Mouse (Mus musculus) fibroblast of lung, adult 2 months (primary cell): ENCODE measurements around the gene Cldn7.
"Not testable (repeated sequence)": the region's sequence is repeated elsewhere in the genome, so short reads cannot be mapped to it uniquely, and the experiment has no call there.

ENCODE experiments used
- DNase-seq: peaks from one replicate; pipeline ENCODE4 v3.0.0-alpha.2; 2011; ENCODE audit warnings: low read depth

The Cldn7 gene

DNA sequence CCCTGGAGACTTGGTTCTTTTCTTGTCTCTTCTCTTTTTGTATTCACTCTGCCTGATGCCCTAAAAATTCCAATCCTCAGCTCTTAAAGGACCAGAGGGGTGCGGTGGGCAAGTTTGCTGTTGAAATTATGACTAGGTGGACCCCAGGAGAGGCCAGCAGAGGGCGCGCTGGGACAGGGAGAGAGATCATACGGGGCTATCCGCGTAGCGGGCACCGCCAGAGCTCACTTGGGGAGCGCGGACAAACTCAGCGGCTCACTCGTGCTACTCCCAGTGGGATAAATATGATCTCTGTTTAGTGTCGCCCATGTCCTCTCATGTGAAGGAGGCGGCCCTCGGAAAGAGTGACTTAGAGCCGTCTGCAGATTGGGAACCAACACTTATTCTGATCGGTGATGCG, 30.4 kb upstream of the Cldn7 start:
- DNase-seq = peak; percentile 34

DNA sequence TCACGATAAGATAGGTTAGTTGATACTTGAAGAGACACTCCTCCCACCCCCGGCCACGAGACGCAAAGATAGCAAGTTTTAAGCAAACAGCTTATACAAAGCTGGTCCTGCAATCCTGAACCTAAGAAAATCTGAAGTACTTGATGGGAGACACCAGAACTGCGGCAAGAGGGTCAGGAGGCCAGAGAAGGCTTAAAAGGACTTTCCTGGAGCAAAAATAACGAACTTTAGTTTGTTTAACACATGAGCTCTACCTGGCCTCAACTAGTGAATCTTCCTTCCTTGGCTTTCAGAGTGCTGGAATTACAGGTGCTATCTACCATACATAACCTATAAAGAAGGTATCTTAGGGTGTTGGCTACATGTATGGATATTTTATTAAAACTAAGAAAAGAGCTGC, 29.9 kb upstream of the Cldn7 start:
- no peak for DNase-seq

DNA sequence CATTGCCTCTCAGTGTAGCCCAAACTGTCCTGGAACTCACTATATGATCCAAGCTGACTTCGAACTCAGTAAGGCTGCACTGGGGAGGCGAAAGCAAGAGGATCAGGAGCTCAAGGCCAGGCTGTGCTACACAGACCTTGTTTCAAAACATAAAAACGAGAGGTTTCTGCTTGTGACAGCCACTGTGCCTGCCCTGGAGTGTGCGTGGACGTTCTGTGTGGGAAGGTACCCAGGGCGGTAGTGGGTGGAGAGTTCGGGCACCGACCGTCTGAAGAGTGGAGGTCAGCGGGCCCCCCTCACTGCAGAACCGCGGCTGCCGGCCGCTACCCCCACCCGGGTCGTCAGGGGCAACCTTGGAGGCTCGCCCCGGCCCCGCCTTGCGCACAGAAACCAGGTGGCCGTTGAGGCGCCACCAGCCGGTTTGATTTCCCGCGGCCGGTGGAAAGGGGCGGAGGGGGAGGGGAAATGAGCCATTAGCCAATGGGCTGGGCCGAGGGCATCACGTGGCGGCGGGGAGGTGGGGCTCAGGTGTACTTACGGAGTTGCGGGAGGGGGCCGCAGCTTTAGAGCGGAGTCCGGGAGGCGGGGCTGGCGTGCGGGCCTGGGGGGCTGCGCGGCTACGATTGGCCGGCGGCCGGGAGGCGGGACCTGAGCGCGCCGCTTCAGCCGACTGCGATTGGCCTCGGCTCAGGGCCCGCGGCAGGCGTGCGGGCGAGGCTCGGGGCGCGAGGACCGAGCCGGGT, 29.3 kb upstream of the Cldn7 start, which contains the start of gene Ybx2:
Gene Ybx2 (plus strand): TSS at position 660 of the 743 bp plus-strand sequence.
- no peak for DNase-seq

DNA sequence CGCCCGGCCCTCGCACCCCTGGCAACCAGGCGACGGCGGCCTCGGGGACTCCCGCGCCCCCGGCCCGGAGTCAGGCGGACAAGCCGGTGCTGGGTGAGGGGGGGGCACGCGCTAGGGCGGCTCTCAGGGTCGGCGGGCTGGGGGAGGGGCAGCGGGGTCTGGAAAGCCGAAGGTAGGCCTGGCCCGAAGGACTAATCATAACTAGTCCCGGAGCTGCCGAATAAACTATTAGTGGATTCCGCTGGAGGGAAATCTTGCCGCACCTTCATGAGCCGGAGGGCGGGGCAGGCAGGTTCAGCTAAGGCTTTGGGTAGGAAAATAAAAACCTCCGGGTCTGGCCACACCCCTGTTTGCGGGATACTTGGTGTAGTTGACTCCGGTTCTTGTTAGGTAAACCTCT, 28.4 kb upstream of the Cldn7 start:
- DNase-seq = no peak

DNA sequence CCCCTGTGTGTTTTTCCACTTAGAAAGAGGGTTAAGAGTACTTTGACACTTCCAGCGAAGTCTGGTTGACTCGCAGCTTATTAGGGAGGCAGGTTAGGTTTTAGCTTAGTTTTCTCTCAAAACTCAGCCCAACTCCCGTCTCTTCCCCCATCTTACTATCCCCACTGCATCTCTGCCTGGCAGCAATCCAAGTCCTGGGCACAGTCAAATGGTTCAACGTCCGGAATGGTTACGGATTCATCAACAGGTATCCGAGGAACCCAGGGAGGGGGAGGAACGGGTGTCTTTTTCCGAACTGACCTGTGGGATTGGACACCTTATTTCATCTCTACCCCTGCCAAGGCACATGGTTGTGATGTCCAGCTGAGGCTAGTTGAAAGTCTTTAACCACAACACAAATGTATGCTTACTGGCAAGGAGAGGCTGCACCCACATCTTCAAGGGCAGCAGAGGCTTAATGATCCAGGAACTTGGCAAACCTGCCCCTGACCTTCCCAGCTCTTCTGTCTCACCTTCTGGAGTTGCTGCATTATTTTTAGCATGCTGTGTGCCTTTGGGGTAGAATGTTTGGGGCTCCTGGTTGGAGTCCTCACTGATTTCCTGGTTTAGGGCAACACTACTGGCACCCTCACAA, 27.7 kb upstream of the Cldn7 start:
- no peak for DNase-seq

DNA sequence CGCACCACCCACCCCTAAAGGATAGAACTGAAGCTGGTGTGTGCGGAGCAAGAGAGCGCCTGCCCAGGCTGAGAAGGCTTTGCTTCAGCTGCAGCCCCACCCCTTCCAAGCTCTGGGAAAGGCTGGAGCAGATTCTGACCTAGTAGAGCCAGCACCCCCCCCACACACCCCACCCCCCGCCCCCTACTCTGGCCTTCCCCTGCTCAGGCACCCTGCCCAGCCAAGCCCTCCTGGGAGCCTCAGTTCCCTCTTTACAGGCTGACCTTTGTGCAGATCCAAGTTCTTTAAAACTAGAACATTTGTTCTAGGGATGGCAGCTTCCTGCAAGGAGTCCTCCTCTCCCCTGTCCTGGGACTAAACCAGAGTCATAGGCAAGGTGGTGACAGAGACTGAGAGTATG, 27.2 kb upstream of the Cldn7 start:
- no peak for DNase-seq

DNA sequence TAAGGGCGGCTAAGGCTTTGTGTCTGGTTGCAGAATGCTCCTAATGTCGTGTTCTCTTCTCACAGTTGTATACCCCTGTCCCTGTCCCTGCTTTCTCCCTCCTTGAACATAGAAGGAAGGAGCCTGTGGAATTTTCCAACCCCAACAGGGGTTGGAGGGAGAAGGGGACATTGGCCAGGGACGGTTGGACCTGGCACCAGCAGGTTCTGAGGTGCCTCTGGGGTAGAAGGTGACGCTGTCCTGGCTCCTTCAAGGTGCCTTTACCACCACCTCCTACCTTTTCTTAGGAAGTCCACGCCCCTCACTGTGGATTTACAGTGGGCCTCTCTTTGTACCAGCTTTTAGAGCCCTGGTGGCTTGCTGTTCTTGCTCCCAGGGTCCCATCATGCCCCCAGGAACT, 26.7 kb upstream of the Cldn7 start:
- DNase-seq = no peak

DNA sequence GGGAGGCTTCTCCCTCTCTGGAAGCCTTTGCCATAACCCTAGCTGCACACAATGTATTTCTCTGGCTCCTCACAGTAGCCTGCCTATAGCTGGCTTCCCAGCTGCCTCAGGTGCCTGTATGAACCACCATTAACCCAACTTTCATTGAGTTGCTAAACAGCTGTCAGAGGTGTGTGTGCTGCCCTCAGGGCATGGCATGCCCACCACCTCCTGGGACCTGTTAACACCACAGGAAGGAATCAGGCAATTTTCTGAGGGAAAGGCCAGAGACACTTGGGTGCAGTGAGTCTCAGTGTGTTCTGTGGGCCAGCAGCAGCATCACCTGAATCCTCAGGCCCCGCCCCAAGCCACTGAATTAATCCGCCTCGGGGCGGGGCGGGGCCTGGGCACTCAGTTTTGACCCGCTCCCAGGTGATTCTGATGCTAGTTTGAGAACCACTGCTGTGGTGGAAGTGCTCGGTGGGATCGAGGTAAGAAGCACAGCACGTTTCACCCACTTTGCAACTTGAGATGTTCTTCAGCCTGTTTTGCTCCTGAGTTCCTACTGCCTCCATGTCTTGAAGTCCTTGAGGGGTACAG, 26.1 kb upstream of the Cldn7 start:
- DNase-seq = no peak

DNA sequence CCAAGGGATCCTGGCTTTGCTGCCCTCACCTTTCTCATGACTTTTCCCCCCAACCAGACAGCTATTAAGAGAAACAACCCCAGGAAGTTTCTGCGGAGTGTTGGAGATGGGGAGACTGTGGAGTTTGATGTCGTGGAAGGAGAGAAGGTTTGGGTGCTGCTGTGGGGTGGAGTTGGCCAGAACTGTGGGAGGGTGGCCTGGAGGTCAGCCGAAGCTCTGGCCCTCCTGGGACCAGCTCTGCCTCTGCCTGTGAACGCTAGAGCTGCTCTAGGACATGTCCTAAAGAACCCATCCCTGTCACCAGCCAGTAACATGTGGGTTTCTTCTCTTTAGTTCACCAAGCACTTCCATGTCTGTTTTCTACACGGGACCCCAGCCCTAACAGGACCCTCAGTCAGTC, 25.4 kb upstream of the Cldn7 start:
- DNase-seq = no peak

DNA sequence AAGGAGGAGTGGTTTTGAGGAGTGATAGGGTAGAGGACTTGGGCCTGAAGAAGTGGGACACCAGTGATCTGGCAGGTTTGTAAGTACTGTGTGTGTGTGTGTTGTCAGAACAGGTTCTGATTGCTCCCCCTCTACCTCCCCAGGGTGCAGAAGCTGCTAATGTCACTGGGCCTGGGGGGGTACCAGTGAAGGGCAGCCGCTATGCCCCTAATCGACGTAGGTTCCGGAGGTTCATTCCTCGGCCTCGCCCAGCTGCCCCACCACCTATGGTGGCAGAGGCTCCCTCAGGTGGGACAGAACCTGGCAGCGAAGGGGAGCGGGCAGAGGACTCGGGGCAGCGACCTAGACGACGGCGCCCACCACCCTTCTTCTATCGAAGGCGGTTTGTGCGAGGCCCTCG, 24.8 kb upstream of the Cldn7 start:
- DNase-seq = no peak

DNA sequence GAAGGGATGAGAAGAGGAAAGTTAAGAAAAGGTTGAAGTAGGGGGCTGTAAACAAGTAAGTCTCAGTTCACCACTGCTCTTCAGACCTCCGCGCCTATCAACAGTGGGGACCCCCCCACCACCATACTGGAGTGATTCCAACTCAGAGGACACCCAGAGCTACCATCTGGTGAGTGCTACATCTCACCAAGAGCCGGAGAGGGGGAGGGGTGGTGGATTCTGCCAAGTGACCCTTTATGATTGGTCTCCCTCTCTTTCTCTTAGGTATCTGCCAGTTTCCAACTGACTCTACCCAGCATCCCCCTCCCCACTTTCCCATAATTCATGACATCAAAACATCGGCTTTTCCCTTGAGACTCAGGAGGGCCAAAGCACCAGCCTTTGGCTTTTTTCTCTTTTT, 23.6 kb upstream of the Cldn7 start:
- no peak for DNase-seq

DNA sequence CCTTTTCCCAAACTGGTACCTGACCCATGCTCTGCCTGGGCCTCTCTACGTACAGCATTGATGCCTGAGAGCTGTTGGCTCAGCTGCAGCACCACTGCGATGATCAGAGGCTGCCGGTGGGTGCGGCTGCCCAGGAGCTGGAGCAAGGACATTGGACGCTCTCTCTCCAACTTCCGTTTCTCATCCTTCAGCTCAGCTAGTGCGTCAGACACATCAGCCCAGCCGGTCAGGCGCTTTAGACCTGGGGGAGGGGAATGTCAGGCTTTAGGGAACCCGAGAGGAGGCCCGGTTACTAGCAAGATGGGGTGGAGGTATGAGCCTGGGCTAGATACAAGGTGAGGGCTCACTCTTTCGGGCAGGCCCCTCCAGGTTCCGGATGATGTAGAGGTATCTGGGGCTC, 19.4 kb upstream of the Cldn7 start:
- DNase-seq = no peak

DNA sequence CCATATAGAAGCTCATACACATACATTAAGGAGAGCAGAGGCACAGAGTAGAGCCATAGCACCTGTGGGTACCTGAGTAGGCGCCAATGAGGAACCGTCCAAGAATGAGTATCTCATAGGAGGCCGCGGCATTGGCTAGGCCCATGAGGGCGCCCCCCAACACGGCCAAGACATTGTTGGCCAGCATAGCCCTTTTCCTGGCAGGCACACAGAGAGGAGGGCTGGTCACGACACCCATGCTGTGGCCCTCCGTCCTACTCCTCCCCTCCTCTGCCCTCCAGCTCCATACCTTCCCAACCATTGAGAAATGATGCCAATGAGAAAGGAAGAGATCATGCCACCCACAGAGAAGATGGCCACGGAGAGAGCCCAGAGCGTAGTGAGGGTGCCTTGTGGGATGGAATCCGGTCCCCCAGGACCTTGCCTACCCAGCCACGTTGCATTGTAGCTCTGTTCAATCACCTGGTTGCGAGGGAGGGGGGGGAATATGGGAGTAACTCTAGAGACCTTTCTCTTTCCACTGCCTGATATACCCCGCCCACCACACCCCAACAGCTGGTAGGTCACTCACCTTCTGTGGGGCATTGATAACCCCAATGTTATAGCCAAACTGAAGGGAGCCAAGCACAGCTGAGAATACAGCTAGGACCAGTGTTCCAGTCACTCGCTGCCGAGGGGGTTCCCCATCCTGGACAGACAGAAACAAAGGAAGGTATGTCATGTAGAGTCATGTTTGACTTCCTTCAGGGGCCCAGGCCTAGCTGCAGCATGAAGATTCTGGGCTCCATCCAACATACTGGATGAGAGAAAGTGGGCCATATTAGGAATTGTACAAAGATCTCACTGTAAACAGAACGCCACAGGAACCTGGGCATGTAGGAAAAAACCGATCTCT, 18.3 kb upstream of the Cldn7 start:
- DNase-seq = no peak

DNA sequence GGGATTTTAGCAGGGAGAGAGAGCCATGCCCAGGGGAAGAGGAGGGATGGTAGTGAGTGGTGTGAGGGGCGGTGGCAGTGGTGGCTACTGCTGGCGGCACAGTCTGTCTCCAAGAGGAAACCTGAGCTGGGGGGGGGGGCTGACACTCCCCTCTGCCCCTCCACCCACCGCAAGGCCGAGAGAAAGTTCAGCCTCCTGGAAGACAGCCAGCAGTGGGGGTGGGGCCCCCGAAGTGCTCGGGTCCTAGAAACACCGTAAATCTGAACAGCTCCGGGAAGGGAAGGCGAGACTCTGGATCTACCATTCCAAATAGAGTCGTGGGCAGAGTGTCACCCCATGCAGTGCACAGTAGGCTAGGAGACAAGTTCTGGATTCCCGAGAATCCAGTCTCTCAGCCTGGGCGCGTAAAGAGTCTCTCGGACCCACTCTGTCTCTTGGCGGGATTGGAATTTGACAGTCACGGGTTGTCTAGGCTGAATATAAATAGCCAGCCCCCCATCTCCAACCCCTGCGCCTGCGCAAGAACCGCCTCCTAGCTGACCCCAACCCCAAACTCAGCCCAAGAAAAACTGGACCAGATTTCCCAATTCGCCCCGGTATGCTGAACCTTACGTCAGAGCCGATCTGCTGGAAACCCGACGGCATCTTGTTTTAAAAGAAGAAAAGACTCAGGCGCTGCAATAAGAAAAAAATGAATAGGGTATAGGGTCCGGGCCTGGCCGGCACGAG, 17.1 kb upstream of the Cldn7 start:
- DNase-seq = no peak

DNA sequence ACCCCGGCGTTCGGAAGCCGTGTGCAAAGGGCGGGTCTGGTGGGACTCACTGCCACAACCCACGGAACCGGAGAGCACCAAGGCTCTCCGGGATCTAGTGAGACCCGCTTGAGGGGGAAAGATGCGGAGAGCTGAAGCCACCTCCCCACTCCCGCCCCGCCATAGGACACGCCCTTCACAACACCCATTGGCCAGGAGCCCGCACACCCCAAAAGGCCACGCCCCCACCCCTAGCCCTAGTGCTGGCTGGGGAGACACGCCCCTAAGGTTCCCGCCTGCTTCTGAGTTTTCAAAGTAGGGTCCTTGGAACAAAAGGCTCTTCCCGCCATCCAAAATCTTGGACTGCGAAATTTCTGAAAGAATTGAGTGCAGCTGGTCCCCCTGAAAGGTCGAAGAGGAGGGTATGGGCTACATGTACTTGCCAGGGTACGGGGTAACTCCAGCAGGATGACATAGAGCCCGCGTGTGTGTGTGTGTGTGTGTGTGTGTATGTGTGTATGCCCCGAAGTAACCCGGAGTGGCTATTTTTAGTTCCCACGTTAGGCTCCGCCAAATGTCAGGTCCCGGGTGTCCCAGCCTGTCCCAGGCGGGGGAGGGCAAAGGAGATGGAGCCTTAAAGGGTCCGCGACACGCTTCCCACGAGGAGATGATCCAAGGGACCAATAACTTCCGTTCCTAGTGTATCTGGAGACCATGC, 16.4 kb upstream of the Cldn7 start, which contains the start of gene Slc2a4:
Gene Slc2a4 (minus strand): TSS at position 123 of the 697 bp plus-strand sequence.
- no peak for DNase-seq

DNA sequence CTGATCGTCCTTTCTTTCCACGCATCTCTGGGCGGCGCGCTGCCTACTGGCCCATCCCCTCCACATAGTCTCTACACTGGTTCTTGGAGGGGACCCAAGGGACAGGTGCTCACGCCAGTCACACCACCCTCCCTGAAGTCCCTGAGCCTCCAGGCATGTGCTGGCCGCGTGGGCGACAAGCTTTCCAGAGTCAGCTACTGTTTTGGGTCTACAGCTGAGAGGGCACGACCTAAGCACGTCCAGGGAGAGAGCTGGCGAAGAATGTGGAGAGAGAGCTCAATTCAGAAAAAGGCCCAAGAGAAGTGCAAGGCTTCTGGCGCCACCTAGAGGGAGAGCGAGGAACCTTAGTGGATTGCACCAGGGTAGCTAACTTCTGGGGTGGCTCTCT, 15.8 kb upstream of the Cldn7 start:
- peak; percentile 38 for DNase-seq

DNA sequence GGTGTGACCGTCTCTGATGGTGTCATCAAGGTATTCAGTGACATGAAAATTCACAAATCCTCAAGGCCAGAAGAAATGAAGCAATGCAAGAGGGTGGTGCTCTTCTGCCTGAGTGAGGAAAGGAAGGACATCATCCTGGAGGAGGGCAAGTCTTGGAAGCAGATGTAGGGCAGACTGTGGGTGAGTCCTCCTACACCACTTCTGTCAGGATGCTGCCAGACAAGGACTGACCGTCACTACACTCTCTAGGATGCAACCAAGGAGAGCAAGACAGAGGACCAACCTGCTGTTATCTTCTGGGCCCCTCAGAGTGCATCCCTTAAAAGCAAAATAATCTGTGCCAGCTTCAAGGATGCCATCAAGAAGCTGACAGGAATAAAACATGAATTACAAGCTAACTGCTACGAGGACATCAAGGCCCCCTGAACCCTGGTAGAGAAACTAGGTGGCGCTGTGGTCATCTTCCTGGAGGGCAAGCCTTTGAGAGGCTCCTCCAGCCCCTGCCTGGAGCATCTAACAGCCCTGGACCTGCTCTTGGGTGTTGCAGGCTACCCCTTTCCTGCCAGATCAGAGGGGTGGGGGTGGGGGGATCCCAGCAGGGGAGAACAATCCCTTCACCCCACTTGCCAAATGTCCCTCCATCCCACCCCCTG, 13.6 kb upstream of the Cldn7 start:
- no peak for DNase-seq

DNA sequence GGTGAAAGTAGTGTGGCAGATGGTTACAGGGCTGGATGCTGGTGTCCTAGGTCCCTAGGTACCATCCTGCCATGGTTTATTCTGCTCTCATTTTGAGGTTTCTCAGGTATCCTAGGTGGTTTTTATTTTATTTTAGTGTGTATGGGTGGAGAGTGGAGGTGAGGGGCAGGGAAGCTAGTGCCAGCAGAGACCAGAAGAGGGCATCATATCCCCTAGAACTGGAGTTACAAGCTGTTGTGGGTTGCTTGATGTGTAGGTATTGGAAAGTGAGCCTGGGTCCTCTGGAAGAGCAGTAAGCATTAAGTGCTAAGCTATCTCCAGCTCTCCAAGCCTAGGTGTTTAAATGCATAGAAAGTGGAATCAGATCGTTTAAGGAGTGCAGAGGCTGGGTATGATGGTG, 12.3 kb upstream of the Cldn7 start:
- no peak for DNase-seq

DNA sequence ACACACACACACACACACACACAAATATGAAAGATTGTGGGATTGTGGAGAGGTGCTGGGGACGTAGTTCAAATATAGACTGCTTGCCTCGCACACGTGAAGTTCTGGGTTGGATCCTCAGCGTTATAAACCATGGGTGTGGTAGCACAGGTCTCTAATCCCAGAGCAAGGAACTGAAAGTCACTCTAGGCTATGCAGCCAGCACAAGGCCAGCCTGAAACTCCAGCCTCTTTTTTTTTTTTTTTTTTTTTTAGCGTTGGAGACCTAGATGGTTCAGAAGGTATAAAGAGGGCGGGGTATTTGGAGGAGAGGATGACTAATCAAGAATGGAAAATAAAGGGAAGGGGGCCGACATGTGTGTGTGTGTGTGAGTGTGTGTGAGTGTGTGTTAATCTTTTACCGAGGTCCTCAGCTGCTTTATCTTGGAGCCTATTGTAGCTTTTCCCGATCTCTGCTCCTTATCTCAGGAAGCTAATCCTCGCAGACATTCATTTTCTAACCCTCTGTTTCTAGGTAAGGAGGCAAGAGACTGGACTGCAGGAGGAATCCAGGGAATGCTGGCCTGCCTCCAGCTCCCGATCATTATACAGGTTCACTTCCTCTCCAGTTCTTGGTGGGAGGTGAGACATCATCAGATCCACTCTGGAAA, 11.2 kb upstream of the Cldn7 start:
- no peak for DNase-seq

DNA sequence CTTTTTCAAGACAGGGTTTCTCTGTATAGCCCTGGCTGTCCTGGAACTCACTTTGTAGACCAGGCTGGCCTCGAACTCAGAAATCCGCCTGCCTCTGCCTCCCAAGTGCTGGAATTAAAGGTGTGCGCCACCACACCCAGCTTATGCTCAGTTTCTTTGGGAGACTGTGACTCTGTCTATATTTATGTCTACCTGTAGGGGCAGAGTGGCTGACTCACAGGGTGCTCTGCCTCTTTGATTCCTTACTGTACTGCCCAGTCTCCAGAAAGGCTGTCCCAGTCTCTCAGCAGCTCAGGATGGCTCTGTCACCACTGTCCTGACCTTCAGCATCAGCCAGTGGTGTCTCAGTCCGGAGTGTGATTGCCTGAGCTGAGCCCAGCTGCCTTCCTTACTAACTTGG, 9.0 kb upstream of the Cldn7 start:
- not testable (repeated sequence) for DNase-seq
